Mouse (Mus musculus) CH12.LX (cell line): ENCODE measurements around the gene Hoxb5. TPM values are rescaled to one million over a fixed set of nuclear protein-coding genes. Genes with fewer than 3 reads are reported as not detected.

ENCODE experiments used
- DNase-seq: peaks from one replicate; pipeline ENCODE4 v3.0.0-alpha.2; 2013; ENCODE audit errors: extremely low read depth
- H3K27ac ChIP-seq: 2 replicates; pipeline ENCODE4 v1.5.1; 2012; ENCODE audit warnings: low read depth, mild to moderate bottlenecking, control low read depth, moderate library complexity; ENCODE audit not compliant: insufficient read depth
- H3K27me3 ChIP-seq: replicated peaks from 2 replicates; pipeline ENCODE3; 2012; ENCODE audit warnings: inconsistent platforms
- H3K36me3 ChIP-seq, 2 experiments: replicated peaks in 1 of 2; 2 replicates each; pipeline versions ENCODE3 to v1.6.1; 2012; ENCODE audit warnings: inconsistent platforms in 1 of 2, low read length in 1 of 2, mild to moderate bottlenecking in 1 of 2, mixed read lengths in 1 of 2, moderate library complexity in 1 of 2; ENCODE audit not compliant: control insufficient read depth in 1 of 2, insufficient read depth in 1 of 2
- H3K4me1 ChIP-seq, 2 experiments: 2 replicates each; pipeline ENCODE4 v1.6.1; 2012; ENCODE audit warnings: inconsistent platforms in 1 of 2, moderate library complexity in 1 of 2; ENCODE audit not compliant: insufficient read depth in 2 of 2, control insufficient read depth in 1 of 2
- H3K4me2 ChIP-seq: 2 replicates; pipeline ENCODE4 v1.6.1; 2012; ENCODE audit warnings: low read depth, mild to moderate bottlenecking, control low read depth; ENCODE audit not compliant: poor library complexity, insufficient read depth, severe bottlenecking
- H3K4me3 ChIP-seq, 3 experiments: fragments of 150-350 bp in 1 of 3; sonication (generic) in 1 of 3; replicated peaks in 1 of 3; 2 replicates each; pipeline versions ENCODE3 to v1.5.1; 2011 to 2012; ENCODE audit warnings: low read depth in 2 of 3, low read length in 2 of 3, mild to moderate bottlenecking in 2 of 3, moderate library complexity in 2 of 3, control low read depth in 1 of 3, improper control_type of control experiment in 1 of 3, inconsistent platforms in 1 of 3, mixed read lengths in 1 of 3; ENCODE audit not compliant: poor library complexity in 1 of 3
- H3K79me2 ChIP-seq: replicated peaks from 2 replicates; pipeline ENCODE4 v1.6.1; 2012; ENCODE audit warnings: mild to moderate bottlenecking, moderate library complexity; ENCODE audit not compliant: control insufficient read depth, poor library complexity, insufficient read depth, severe bottlenecking; ENCODE audit errors: extremely low read depth
- H3K9ac ChIP-seq: 2 replicates; pipeline ENCODE4 v1.6.1; 2012; ENCODE audit warnings: low read depth, mild to moderate bottlenecking, control low read depth, moderate library complexity; ENCODE audit not compliant: insufficient read depth
- H3K9me3 ChIP-seq: replicated peaks from 2 replicates; pipeline ENCODE3; 2012; ENCODE audit warnings: low read length, inconsistent platforms, mixed read lengths
- CHD1 ChIP-seq: IDR thresholded peaks from 2 replicates; pipeline ENCODE4 v1.6.1; 2012; ENCODE audit warnings: low read depth, low read length, improper control_type of control experiment, inconsistent platforms
- CTCF ChIP-seq, 2 experiments: IDR thresholded peaks in 1 of 2; conservative IDR thresholded peaks in 1 of 2; 2 replicates each; pipeline ENCODE4 v1.5.1; 2011 to 2012; ENCODE audit warnings: low read depth in 2 of 2, low read length in 2 of 2, improper control_type of control experiment in 1 of 2, inconsistent platforms in 1 of 2, mild to moderate bottlenecking in 1 of 2, moderate library complexity in 1 of 2
- E2F4 ChIP-seq: IDR thresholded peaks from 2 replicates; pipeline ENCODE4 v1.6.1; 2011; ENCODE audit warnings: low read depth, low read length, improper control_type of control experiment; ENCODE audit not compliant: insufficient replicate concordance
- ETS1 ChIP-seq: conservative IDR thresholded peaks from 2 replicates; pipeline ENCODE4 v1.6.1; 2012; ENCODE audit warnings: low read depth, mild to moderate bottlenecking, inconsistent platforms, low read length, improper control_type of control experiment, moderate library complexity
- GABPA ChIP-seq: IDR thresholded peaks from 2 replicates; pipeline ENCODE4 v1.6.1; 2012; ENCODE audit warnings: low read depth, low read length, improper control_type of control experiment, inconsistent platforms; ENCODE audit not compliant: insufficient replicate concordance
- IRF4 ChIP-seq: IDR thresholded peaks from 2 replicates; pipeline ENCODE4 v1.6.1; 2014; ENCODE audit warnings: low read depth, mild to moderate bottlenecking, inconsistent platforms, low read length, improper control_type of control experiment
- JUN ChIP-seq: IDR thresholded peaks from 2 replicates; pipeline ENCODE4 v1.6.1; 2011; ENCODE audit warnings: low read depth, mild to moderate bottlenecking, low read length, improper control_type of control experiment, moderate library complexity; ENCODE audit not compliant: insufficient read depth
- KAT2A ChIP-seq: IDR thresholded peaks from 2 replicates; pipeline ENCODE4 v1.6.1; 2012; ENCODE audit warnings: low read length, improper control_type of control experiment, inconsistent platforms; ENCODE audit not compliant: insufficient replicate concordance
- MEF2A ChIP-seq: IDR thresholded peaks from 2 replicates; pipeline ENCODE4 v1.6.1; 2014; ENCODE audit warnings: low read depth, mild to moderate bottlenecking, inconsistent platforms, low read length, improper control_type of control experiment, borderline replicate concordance
- PAX5 ChIP-seq: IDR thresholded peaks from 2 replicates; pipeline ENCODE4 v1.6.1; 2012; ENCODE audit warnings: low read length, inconsistent platforms, mixed read lengths
- POLR2A ChIP-seq: IDR thresholded peaks from 2 replicates; pipeline ENCODE4 v1.6.1; 2011; ENCODE audit warnings: low read depth, mild to moderate bottlenecking, improper control_type of control experiment, low read length
- RAD21 ChIP-seq: IDR thresholded peaks from 2 replicates; pipeline ENCODE4 v1.6.1; 2011; ENCODE audit warnings: low read depth, mild to moderate bottlenecking, low read length, improper control_type of control experiment, moderate library complexity
- SIN3A ChIP-seq: IDR thresholded peaks from 2 replicates; pipeline ENCODE4 v1.6.1; 2012; ENCODE audit warnings: low read length, improper control_type of control experiment, inconsistent platforms
- SMC3 ChIP-seq: IDR thresholded peaks from 2 replicates; pipeline ENCODE4 v1.6.1; 2011; ENCODE audit warnings: low read depth, low read length, improper control_type of control experiment
- TBP ChIP-seq: conservative IDR thresholded peaks from 2 replicates; pipeline ENCODE4 v1.6.1; 2011; ENCODE audit warnings: low read depth, low read length, improper control_type of control experiment
- TCF12 ChIP-seq: IDR thresholded peaks from 2 replicates; pipeline ENCODE4 v1.6.1; 2014; ENCODE audit warnings: low read depth, mild to moderate bottlenecking, inconsistent platforms, low read length, improper control_type of control experiment
- UBTF ChIP-seq: IDR thresholded peaks from 2 replicates; pipeline ENCODE4 v1.6.1; 2012; ENCODE audit warnings: low read depth, mild to moderate bottlenecking, inconsistent platforms, low read length, improper control_type of control experiment, moderate library complexity
- ZC3H11A ChIP-seq: IDR thresholded peaks from 2 replicates; pipeline ENCODE4 v1.6.1; 2012; ENCODE audit warnings: low read depth, mild to moderate bottlenecking, inconsistent platforms, low read length, improper control_type of control experiment
- ZMIZ1 ChIP-seq: IDR thresholded peaks from 2 replicates; pipeline ENCODE4 v1.6.1; 2012; ENCODE audit warnings: low read depth, mild to moderate bottlenecking, inconsistent platforms, low read length, improper control_type of control experiment
- ZNF384 ChIP-seq: IDR thresholded peaks from 2 replicates; pipeline ENCODE4 v1.6.1; 2012; ENCODE audit warnings: low read depth, low read length, improper control_type of control experiment, inconsistent platforms
- dilution Hi-C: fragments of 300-500 bp; cut with MboI; formaldehyde crosslinking; loops from 2 replicates; pipeline ENCODE4 v1.14.3; 2020; ENCODE audit warnings: low sequenced_read_pairs; ENCODE audit not compliant: extremely low pct_unique_long_range_greater_than_20kb, extremely low pct_ligation_motif_present
- in situ Hi-C: fragments of 300-500 bp; cut with MboI; formaldehyde crosslinking; loops from 3 replicates; pipeline ENCODE4 v1.14.3; 2019; ENCODE audit warnings: low sequenced_read_pairs, low pct_ligation_motif_present, low pct_unique_long_range_greater_than_20kb, mixed read lengths
- polyA plus RNA-seq: library from polyadenylated mRNA; unstranded; fragments of >175 nt; gene quantifications from 2 replicates; pipeline ENCODE4 v1.2.1, GENCODE M21; 2012; ENCODE audit warnings: low read depth; ENCODE audit not compliant: insufficient read length
- total RNA-seq, 2 experiments: library from RNA; depleted of rRNA; stranded (reverse); fragments of 300-350 nt in 1 of 2; fragments of >200 nt in 1 of 2; gene quantifications; 2 replicates each; pipeline ENCODE4 v1.2.3; 2012 to 2014

The Hoxb5 gene
- total and polyA plus RNA-seq, 3 experiments, result 0.08 to 0.13 TPM; not detected in 1

DNA sequence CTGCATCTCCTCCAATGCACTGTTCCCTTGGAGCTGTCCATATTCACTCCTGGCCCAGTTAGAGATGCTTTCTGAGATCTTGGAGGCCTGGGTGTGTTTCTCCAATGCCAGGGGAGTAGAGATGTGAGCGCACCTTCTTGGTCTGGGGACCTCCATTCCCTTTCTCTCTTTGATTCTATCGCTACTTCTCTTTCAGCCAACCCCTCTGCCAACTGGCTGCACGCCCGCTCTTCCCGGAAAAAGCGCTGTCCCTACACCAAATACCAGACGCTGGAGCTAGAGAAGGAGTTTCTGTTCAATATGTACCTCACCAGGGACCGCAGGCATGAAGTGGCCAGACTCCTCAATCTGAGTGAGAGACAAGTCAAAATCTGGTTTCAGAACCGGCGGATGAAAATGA lies 28.7 kb upstream of the Hoxb5 start:
- in situ Hi-C loops, result no loop called here
- no peak for TF ChIP-seq ZNF384
- TF ChIP-seq ZC3H11A, result no peak
- TF ChIP-seq CHD1, result no peak
- TF ChIP-seq POLR2A, result no peak
- no peak for TF ChIP-seq ETS1
- no peak for TF ChIP-seq E2F4
- no peak for TF ChIP-seq IRF4
- TF ChIP-seq TBP, result no peak
- TF ChIP-seq SIN3A, result no peak
- no peak for TF ChIP-seq ZMIZ1
- TF ChIP-seq PAX5, result no peak
- TF ChIP-seq, all 38 proteins: peak for 0
- Histone ChIP-seq H3K9me3 (peaks cover 14% of the 10 kb centered on the region), H3K79me2 (no peaks in the 10 kb centered on the region), H3K4me2 (no peak overlapping the region), H3K4me1 (peaks cover 0 to 5% of the 10 kb centered on the region in 2 experiments; a peak in 1 of 4 replicates), H3K27me3 (peaks cover 95% of the 10 kb centered on the region), H3K36me3 (no peaks in the 10 kb centered on the region), H3K9ac (no peak overlapping the region), H3K4me3 (no peak overlapping the region), H3K27ac (no peak overlapping the region)
- DNase-seq, result no peak
- dilution Hi-C loops, result no loop called here

DNA sequence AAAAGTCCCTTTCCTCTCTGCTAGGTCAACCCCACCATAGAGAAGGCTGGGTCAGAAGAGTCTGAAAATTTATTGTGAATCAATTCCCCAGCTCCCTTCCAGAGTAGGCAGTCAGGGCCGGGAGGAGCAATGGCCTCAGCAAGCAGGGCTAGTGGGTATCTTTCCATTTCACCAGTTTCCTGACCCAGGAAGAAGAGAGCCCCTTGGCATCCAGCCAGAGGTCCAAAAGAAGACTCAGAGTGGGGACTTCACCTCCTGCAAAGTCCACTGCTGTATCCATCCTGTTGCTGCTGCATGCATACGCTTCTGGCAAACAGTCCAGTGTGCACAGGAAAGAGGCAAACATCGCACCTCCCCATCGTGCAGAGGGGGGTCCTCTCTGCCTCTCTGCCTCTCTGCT lies 27.2 kb upstream of the Hoxb5 start:
- H3K9ac ChIP-seq, result no peak overlapping the region
- in situ Hi-C loops, result no loop called here
- dilution Hi-C loops, result no loop called here
- H3K4me3 ChIP-seq, result no peak overlapping the region
- H3K79me2 ChIP-seq, result no peaks in the 10 kb centered on the region
- no peak overlapping the region for H3K27ac ChIP-seq
- H3K36me3 ChIP-seq, result no peaks in the 10 kb centered on the region
- TF ChIP-seq SIN3A, result no peak
- no peak for TF ChIP-seq POLR2A
- TF ChIP-seq UBTF, result no peak
- no peak for TF ChIP-seq GABPA
- no peak for TF ChIP-seq KAT2A
- no peak for TF ChIP-seq SMC3
- no peak for TF ChIP-seq RAD21
- TF ChIP-seq TCF12, result no peak
- TF ChIP-seq CTCF (conservative IDR thresholded peaks at IDR 0.05 in 1 of 2, IDR thresholded peaks at IDR 0.05 in 1 of 2; ENCODE audit: low read depth in 2 of 2, low read length in 2 of 2), result no peak
- TF ChIP-seq PAX5, result no peak
- TF ChIP-seq MEF2A, result no peak
- TF ChIP-seq ZNF384, result no peak
- TF ChIP-seq JUN, result no peak
- no peaks in the 10 kb centered on the region for H3K4me1 ChIP-seq
- H3K4me2 ChIP-seq, result no peak overlapping the region
- no peak for DNase-seq
- H3K27me3 ChIP-seq, result peaks cover 94% of the 10 kb centered on the region
- H3K9me3 ChIP-seq, result peaks cover 13% of the 10 kb centered on the region
